Mouse (Mus musculus) lung, postnatal 0 days (tissue): Measurements from ENCODE around the gene Thnsl2.

Source experiments
- CTCF ChIP-seq: IDR thresholded peaks from 2 replicates; pipeline ENCODE4 v1.5.1; 2016; ENCODE audit warnings: antibody characterized with exemption, mild to moderate bottlenecking
- EP300 ChIP-seq: IDR thresholded peaks from 2 replicates; pipeline ENCODE4 v1.6.1; 2016; ENCODE audit warnings: antibody characterized with exemption, mild to moderate bottlenecking, control low read depth

GRCm38 (mm10) chr6:71143154-71143893, 915 bp downstream of the Thnsl2 start:
- TF ChIP-seq CTCF = no peak
- TF ChIP-seq EP300 = no peak
